Mouse (Mus musculus): ENCODE measurements around the gene Etv3. TPM values are rescaled to one million over a fixed set of nuclear protein-coding genes. Genes with fewer than 3 reads are reported as not detected.
"Not testable (repeated sequence)": the region's sequence is repeated elsewhere in the genome, so short reads cannot be mapped to it uniquely, and the experiment has no call there.

The Etv3 gene
- total and polyA plus RNA-seq, 2 experiments from 2014 or later = 7.7 to 9.5 TPM

DNA sequence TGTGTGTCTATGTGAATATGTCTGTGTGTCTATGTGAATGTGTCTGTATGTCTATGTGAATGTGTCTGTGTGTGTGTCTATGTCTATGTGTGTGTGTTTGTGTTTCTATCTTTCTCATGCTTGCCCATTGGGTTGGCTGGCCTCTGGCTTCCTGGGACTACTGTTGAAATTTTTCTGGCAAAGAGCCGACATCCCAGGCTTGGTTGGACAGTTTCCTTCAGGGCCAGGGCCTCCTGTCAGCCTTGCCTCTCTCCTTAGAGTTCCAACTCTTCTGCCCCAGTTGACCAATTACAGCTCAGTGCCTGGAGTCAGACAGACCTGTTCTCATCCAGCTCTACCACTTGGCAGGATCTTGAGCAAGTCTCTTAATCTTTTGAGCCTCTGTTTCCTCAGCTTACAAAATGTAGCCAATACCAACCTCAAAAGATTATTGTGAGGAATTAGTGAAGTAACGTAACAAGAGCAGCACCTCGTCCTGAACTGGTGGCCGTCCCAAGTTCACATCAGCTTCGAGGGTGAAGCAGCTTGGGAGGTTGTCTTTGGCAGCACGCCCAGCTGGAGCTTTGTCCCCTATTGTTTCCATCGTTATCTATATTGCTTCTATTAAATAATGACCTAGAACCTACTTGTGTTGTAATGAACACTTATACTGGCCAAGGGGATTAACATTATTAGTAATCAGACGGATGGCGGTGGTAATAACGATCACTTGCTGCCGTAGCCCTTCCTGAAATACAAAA lies 28.2 kb downstream of the Etv3 start:
- 56% methylated on average over 11 of the region's 11 CpGs for WGBS
- H3K9ac ChIP-seq (replicated peaks; ENCODE audit: low read length) = no peak overlapping the region
- H3K4me3 ChIP-seq (ENCODE audit: low read length) = no peak overlapping the region
- H3K27ac ChIP-seq = no peak overlapping the region
- no peak for TF ChIP-seq CTCF (IDR thresholded peaks at IDR 0.05; ENCODE audit: low read depth)
- DNase-seq (ENCODE audit: low spot score) = no peak
- no peaks in the 10 kb centered on the region for H3K9me3 ChIP-seq (ENCODE audit: low read length)
- no peaks in the 10 kb centered on the region for H3K4me1 ChIP-seq (ENCODE audit: insufficient read depth, low read length)
- ATAC-seq = no peak
- H3K36me3 ChIP-seq (ENCODE audit: insufficient read depth, low read length) = no peaks in the 10 kb centered on the region
- no peak overlapping the region for H3K4me2 ChIP-seq (ENCODE audit: low read depth, low read length)
- H3K27me3 ChIP-seq (ENCODE audit: insufficient read depth, low read length) = no peaks in the 10 kb centered on the region

- H3K4me1 ChIP-seq (ENCODE audit: insufficient read depth, low read length); DNase-seq (ENCODE audit: low spot score); H3K9me3 ChIP-seq (ENCODE audit: low read length); H3K36me3 ChIP-seq (ENCODE audit: insufficient read depth, low read length); H3K4me2 ChIP-seq (ENCODE audit: low read depth, low read length); H3K27me3 ChIP-seq (ENCODE audit: insufficient read depth, low read length); H3K9ac ChIP-seq (replicated peaks; ENCODE audit: low read length); H3K4me3 ChIP-seq (ENCODE audit: low read length); H3K27ac ChIP-seq; ATAC-seq: not testable (repeated sequence)
- WGBS = 86% methylated on average over 11 of the region's 13 CpGs
Measured at GRCm38 (mm10) chr3:87554859-87555258, 29.7 kb downstream of the Etv3 start.

- DNase-seq (ENCODE audit: low spot score) = no peak
- Histone ChIP-seq H3K4me3 (ENCODE audit: low read length) (no peak overlapping the region), H3K27me3 (ENCODE audit: insufficient read depth, low read length) (no peaks in the 10 kb centered on the region), H3K36me3 (ENCODE audit: insufficient read depth, low read length) (no peaks in the 10 kb centered on the region), H3K27ac (no peak overlapping the region), H3K4me1 (ENCODE audit: insufficient read depth, low read length) (no peaks in the 10 kb centered on the region), H3K4me2 (ENCODE audit: low read depth, low read length) (no peak overlapping the region), H3K9me3 (ENCODE audit: low read length) (no peaks in the 10 kb centered on the region), H3K9ac (replicated peaks; ENCODE audit: low read length) (no peak overlapping the region)
- TF ChIP-seq CTCF (IDR thresholded peaks at IDR 0.05; ENCODE audit: low read depth) = no peak
- ATAC-seq = no peak
- 63% methylated on average over 3 of the region's 3 CpGs for WGBS
Measured at GRCm38 (mm10) chr3:87556109-87556531, 30.9 kb downstream of the Etv3 start.

DNA sequence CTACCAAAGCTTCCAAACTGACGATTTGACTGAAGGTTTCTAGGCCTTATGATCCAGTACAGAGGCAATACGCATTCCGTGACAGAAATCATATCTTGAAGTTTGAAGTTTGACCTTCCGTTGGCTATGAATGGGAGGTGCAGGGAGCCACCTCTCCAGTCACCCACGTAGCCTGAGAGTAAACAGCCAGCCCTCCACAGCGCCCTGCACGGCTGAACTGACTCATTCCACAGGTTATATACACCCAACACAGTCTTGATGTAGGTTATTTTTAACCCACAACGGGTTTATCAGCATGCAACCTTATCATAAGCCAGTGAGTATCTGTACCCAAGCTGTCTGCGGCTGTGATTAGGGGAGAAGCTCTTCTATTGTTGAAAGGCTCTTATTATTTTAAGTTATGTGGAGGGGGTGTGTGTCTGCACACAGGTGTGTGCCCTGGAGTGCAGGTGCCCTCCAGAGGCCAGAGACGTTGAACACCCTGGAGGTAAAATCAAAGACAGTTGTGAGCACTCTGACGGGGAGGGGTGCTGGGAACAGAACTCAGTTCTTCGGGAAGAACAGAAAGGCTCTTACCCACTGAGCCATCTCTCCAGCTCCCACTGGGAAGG lies 31.6 kb downstream of the Etv3 start:
- no peaks in the 10 kb centered on the region for H3K4me1 ChIP-seq (ENCODE audit: insufficient read depth, low read length)
- H3K9ac ChIP-seq (replicated peaks; ENCODE audit: low read length) = no peak overlapping the region
- no peak for TF ChIP-seq CTCF (IDR thresholded peaks at IDR 0.05; ENCODE audit: low read depth)
- H3K36me3 ChIP-seq (ENCODE audit: insufficient read depth, low read length) = no peaks in the 10 kb centered on the region
- DNase-seq (ENCODE audit: low spot score) = no peak
- no peaks in the 10 kb centered on the region for H3K27me3 ChIP-seq (ENCODE audit: insufficient read depth, low read length)
- no peak for ATAC-seq
- H3K27ac ChIP-seq = no peak overlapping the region
- 89% methylated on average over 12 of the region's 12 CpGs for WGBS
- no peak overlapping the region for H3K4me2 ChIP-seq (ENCODE audit: low read depth, low read length)
- H3K4me3 ChIP-seq (ENCODE audit: low read length) = no peak overlapping the region
- no peaks in the 10 kb centered on the region for H3K9me3 ChIP-seq (ENCODE audit: low read length)

- Histone ChIP-seq H3K27me3 (ENCODE audit: insufficient read depth, low read length) (no peaks in the 10 kb centered on the region), H3K36me3 (ENCODE audit: insufficient read depth, low read length) (no peaks in the 10 kb centered on the region), H3K9me3 (ENCODE audit: low read length) (no peaks in the 10 kb centered on the region), H3K4me3 (ENCODE audit: low read length) (no peak overlapping the region), H3K4me1 (ENCODE audit: insufficient read depth, low read length) (no peaks in the 10 kb centered on the region), H3K4me2 (ENCODE audit: low read depth, low read length) (no peak overlapping the region), H3K9ac (replicated peaks; ENCODE audit: low read length) (no peak overlapping the region), H3K27ac (no peak overlapping the region)
- no peak for ATAC-seq
- DNase-seq (ENCODE audit: low spot score) = peak; percentile 42
- peak; percentile 38 for TF ChIP-seq CTCF (IDR thresholded peaks at IDR 0.05; ENCODE audit: low read depth)
- WGBS = 49% methylated on average over 3 of the region's 3 CpGs
Measured at GRCm38 (mm10) chr3:87560156-87560555, 34.9 kb downstream of the Etv3 start.

DNA sequence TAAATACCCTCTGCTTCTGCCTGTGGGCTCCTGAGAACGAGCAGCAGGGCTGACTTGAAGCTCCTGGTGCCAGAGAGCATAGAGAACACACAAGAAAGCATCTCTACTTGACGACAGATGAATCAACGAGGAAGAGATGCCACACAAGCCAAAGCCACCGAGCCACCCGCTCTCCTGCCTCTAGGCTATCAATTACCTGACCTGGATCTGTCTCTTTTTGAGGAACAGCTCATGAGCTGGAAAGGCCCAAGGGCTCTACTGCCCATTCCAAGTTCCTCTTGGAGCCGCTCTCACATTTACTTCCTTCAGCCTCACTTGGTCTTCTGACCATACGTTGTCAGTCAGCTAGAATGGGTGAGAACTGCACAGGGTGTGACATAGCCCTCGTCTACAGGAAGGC lies 36.2 kb downstream of the Etv3 start:
- 76% methylated on average over 8 of the region's 8 CpGs for WGBS
- H3K9ac ChIP-seq (replicated peaks; ENCODE audit: low read length) = no peak overlapping the region
- no peaks in the 10 kb centered on the region for H3K9me3 ChIP-seq (ENCODE audit: low read length)
- peaks cover 6% of the 10 kb centered on the region for H3K4me1 ChIP-seq (ENCODE audit: insufficient read depth, low read length)
- no peak overlapping the region for H3K4me3 ChIP-seq (ENCODE audit: low read length)
- DNase-seq (ENCODE audit: low spot score) (no peak), ATAC-seq (no peak)
- H3K27ac ChIP-seq = no peak overlapping the region
- TF ChIP-seq CTCF (IDR thresholded peaks at IDR 0.05; ENCODE audit: low read depth) = no peak
- H3K36me3 ChIP-seq (ENCODE audit: insufficient read depth, low read length) = no peaks in the 10 kb centered on the region
- no peaks in the 10 kb centered on the region for H3K27me3 ChIP-seq (ENCODE audit: insufficient read depth, low read length)
- H3K4me2 ChIP-seq (ENCODE audit: low read depth, low read length) = no peak overlapping the region

DNA sequence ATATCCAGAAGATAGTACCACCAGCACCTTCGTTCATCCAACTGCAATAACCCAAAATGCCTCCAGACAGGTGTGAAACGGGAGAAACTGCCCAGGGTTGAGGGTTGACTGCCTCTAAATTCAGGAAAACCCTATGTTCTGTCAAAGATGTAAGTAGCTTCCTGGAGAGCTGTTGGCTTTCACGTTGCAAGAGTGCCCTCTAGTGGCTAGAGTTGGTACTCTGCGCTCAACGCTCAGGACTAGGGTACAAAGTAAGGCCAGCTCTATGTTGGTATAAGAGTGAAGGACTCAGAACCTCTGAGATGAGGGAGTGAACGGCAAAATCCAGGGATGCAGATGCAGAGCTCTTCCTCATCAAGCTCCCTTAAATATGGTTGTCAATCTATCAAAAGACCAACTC lies 37.2 kb downstream of the Etv3 start:
- H3K4me2 ChIP-seq (ENCODE audit: low read depth, low read length) = no peak overlapping the region
- 2% methylated on average over 6 of the region's 6 CpGs for WGBS
- H3K27ac ChIP-seq = no peak overlapping the region
- ATAC-seq (no peak), DNase-seq (ENCODE audit: low spot score) (peak; percentile 91)
- H3K4me1 ChIP-seq (ENCODE audit: insufficient read depth, low read length) = peaks cover 6% of the 10 kb centered on the region
- H3K36me3 ChIP-seq (ENCODE audit: insufficient read depth, low read length) = no peaks in the 10 kb centered on the region
- no peak overlapping the region for H3K9ac ChIP-seq (replicated peaks; ENCODE audit: low read length)
- H3K4me3 ChIP-seq (ENCODE audit: low read length) = no peak overlapping the region
- no peaks in the 10 kb centered on the region for H3K27me3 ChIP-seq (ENCODE audit: insufficient read depth, low read length)
- H3K9me3 ChIP-seq (ENCODE audit: low read length) = no peaks in the 10 kb centered on the region
- peak; percentile 96 for TF ChIP-seq CTCF (IDR thresholded peaks at IDR 0.05; ENCODE audit: low read depth)
